Comparison of ENCODE assay signal across 7 mouse cellular contexts in genomic region chr5:64389202-64389929, GRCm38 (mm10).
DNase-seq lines count a peak whose midpoint lies in the region; ATAC-seq lines count a peak whose summit lies in the region.

No protein-coding gene starts in this region.

- peak overlapping the region; percentile 19; the same call in 1 of the 2 replicates for H3K4me2 ChIP-seq in heart, embryonic 15.5 days

- no peaks in the 10 kb centered on the region for H3K9me3 ChIP-seq in heart, embryonic 15.5 days (replicated peaks)

- DNase-seq in NIH3T3 (ENCODE audit: low read depth) (peak; percentile 83), liver (peak; percentile 34)
- peak; percentile 76 for DNase-seq in brain, adult 2 months (ENCODE audit: low read depth, low spot score)
- DNase-seq in layer of hippocampus, adult 9-11 months: no peak

- H3K27me3 ChIP-seq in heart, embryonic 15.5 days: no peaks in the 10 kb centered on the region

- no peak overlapping the region for H3K9ac ChIP-seq in heart, embryonic 15.5 days

- H3K4me1 ChIP-seq in heart, embryonic 15.5 days (replicated peaks): peaks cover 40% of the 10 kb centered on the region

- 20% methylated on average over 6 of the region's 6 CpGs for WGBS in heart, embryonic 15.5 days

- no peak overlapping the region for H3K4me3 ChIP-seq in heart, embryonic 15.5 days

- peak overlapping the region; percentile 90 for H3K27ac ChIP-seq in heart, embryonic 15.5 days

- peak; percentile 82 for ATAC-seq in heart, embryonic 15.5 days (replicated peaks; ENCODE audit: insufficient number of reproducible peaks, insufficient read depth, low FRiP score, low read depth)
- no peak for ATAC-seq in erythroblast, adult 5-6 weeks (replicated peaks; ENCODE audit: low FRiP score, poor library complexity, severe bottlenecking)
- ATAC-seq in inflammation-experienced regulatory T-cells, adult 6 months: no peak

- H3K36me3 ChIP-seq in heart, embryonic 15.5 days: no peaks in the 10 kb centered on the region
